Mouse (Mus musculus): ENCODE measurements around the gene Cpn1.

Gene Cpn1

DNA sequence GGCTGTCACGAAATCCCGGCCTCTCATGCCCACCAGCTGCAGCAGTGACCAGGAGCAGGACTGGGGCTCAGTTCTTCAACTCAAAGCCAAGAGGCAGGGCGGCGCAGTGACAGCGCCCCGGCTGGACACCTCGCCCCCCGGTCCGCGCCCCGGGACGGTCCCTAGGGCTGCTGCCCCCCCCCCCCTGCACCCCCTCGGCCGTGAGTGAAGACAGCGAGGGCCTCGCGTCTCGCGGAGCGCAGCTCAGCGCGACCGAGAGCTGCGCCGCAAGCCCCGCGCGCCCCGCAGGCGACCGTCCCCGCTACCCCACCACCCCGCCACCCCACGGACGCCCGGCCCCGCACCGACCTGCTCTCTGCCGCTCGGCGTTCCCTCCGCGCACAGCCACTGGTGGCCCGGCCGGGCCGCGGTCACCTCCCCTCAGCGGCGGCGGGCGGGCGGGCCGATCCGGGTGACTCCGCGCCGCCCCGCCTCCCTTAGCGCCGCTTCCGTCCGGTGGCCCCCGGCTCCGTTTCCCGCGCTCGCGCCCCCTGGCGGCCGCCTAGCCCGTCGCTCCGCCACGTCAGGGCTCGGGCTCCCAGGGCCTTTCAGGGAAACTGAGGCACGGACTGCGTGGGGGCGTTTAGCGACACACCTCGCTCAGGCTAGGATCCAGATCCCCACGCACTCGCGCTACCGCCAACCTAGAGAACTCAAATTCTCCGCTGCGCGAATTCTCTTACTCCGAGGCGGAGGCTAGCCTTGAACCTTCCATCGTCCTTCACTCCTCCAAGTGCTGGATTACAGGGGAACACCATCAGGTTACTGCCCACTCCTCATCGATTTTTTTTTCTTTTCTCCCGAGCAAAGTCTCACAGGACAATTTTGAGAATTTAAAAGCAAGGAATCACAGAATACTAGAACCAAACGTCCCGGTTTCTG lies 46.3 kb downstream of the Cpn1 start, which contains the start of gene Dnmbp:
Gene Dnmbp (minus strand): TSS at position 423 of the 921 bp plus-strand sequence.
- peak; percentile 41 to 43 for DNase-seq (ENCODE audit: low spot score in 2 of 2)

- no peak for DNase-seq (ENCODE audit: low spot score in 2 of 2)
These were observed 47.1 kb downstream of the Cpn1 start for GRCm38 (mm10) chr19:43939171-43939768.

GRCm38 (mm10) chr19:43938355-43938754 lies 48.0 kb downstream of the Cpn1 start:
- no peak for DNase-seq (ENCODE audit: low spot score in 2 of 2)

GRCm38 (mm10) chr19:43930926-43931325 lies 55.4 kb downstream of the Cpn1 start:
- DNase-seq (ENCODE audit: low spot score in 2 of 2): no peak

DNA sequence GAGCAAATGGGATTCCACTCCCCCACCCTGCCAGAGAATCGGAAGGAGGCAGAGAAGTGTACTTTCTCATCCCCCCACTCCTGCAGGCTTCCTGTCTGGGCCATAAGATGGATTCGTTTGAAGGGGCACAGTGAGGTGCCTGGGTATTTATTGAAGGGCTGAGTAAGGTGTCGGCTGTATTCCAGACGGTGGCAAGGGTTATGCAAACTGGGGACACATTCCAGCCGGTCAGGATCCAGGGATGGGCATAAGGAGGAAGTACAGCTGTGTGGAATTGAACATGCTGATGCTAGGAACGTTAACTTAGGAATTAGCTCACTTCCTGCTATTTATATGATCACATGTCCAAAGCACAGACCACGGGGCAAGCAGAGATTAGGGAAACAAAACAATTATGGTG lies 56.0 kb downstream of the Cpn1 start:
- DNase-seq (ENCODE audit: low spot score in 2 of 2): no peak

DNA sequence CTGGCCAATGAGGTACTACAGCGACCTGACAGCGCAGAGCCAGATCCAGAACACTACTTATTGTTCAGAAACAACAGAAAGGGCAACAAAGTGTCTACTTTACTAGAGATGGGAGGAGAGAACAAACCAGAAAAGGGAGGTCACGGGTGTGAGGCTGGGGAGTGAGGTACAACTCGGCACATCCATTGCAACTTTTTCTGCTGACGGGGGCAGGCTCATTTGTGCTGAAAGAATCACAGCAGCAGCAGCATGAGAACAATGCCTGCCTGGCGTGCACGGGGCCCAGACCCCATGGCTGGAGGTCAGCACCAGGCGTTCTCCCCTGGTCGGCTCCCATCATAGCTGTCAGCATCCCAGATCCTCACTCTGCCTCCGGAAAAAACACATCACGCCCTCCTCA lies 56.5 kb downstream of the Cpn1 start:
- DNase-seq (ENCODE audit: low spot score in 2 of 2): no peak

DNA sequence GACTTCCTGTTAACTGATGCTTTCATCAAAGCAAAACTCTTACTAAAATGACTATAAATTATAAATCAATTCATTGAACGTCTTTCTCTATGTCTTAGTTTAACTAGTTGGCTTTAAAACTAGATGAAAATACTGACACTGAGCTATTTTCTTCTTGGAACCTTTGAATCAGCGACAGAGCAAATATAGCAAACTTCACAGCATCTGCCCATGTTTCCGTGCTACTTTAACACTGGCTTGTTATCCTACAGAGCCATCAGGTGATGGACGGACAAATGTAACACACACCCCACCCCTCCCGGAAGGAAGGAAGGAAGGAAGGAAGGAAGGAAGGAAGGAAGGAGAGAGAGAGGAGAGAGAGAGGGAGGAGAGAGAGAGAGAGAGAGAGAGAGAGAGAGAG lies 58.4 kb downstream of the Cpn1 start:
- no peak for DNase-seq (ENCODE audit: low spot score in 2 of 2)

DNA sequence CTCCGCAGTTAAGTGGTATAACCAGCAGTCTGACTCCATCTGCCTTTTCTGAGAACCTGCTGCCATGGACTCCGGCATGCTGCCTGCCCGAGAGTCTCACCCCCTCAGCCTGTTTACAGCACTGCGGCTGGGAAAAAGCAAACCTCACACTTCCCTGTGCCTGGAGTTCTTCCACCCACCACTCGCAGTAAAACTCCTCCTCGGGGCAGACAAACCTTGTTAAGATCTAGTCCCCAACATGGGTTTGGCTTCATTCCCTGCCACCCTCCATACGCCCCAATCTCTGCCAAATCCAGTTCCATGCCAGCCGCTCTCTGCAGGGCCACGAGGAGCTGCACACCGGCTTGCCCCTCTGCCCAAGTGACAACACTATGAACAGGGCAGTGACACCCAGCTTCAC lies 59.3 kb downstream of the Cpn1 start:
- DNase-seq (ENCODE audit: low spot score in 2 of 2): peak; percentile 30 to 58

DNA sequence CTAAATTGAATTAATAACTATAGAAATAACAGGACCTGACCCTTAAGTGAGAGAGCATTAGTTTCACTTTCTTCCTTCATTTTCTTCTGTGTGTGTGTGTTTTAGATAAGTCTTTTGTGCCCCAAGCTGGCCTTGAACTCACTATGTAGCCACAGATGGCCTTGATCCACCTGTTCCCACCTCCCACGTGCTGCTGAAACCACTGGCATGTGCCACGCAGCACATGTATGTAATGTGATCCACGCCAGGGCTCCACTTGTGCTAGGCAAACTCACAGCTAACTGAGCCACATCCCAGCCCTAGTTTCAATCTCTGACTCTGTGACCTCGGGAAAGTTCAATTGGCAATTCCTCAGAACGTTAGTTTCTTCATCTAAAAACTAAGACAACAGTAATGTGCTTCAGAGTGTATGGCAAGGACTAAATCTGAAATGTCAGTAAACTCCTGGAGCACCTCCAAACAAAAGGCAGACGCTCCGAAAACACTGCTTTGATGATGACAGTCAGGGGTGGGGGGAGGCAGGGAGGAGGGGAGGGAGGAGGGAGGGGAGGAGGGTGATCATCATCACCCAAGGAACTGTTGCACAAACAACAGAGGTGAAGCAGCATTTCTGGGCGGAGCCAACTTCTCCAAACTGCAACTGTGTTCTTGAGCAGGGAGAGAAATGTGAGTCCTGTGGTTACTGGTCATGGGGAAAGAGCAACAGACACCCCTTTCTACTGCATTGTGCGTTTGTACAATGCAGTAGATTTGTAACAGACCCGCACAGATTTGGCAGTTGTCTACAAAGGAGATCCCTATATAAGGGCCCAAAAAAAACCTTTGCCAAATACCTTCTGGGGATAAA lies 60.0 kb downstream of the Cpn1 start:
- no peak for DNase-seq (ENCODE audit: low spot score in 2 of 2)

- DNase-seq (ENCODE audit: low spot score in 2 of 2): no peak
These were observed 62.0 kb downstream of the Cpn1 start for GRCm38 (mm10) chr19:43924361-43924760.

GRCm38 (mm10) chr19:43922963-43923362 lies 63.4 kb downstream of the Cpn1 start:
- DNase-seq (ENCODE audit: low spot score in 2 of 2): no peak

DNA sequence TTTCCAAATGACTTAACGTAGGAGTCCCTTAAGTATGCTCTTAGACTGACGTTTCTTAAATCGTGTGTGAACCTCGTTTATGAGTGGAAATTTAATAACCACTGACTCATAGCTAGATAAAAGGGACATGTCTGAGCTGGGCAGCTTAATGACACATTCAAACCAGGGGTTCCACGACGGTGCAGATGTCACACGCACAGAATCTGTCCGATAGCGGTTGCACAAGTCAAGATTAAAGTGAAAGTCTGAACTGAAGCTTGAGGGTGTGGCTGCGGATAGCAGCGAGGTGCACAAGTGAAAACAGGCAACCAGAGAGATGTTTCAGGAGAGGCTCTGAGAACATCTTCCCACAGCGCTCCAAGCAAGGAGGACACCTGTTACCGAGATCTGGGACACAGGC lies 64.9 kb downstream of the Cpn1 start:
- no peak for DNase-seq (ENCODE audit: low spot score in 2 of 2)

- no peak for DNase-seq (ENCODE audit: low spot score in 2 of 2)
These were observed 65.7 kb downstream of the Cpn1 start for GRCm38 (mm10) chr19:43920453-43921300.

DNA sequence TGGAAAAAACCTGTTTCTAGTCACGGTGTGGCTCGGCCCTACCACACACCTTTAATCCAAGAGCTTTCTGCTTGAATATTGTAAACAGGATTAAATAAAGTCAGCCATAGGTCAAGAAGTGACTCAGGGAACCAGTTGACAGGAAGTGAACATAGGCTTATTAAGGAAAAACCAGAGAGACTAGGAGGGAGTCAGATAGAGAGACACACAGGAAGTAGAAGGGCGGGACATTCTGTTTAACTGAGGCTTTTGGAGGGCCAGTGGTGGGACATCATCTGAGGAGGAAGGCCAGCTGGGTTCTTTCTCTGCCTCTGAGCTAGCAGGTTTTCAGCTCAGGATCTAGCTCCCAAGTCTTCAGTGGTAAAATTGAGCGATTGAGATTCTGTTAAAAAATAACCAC lies 66.5 kb downstream of the Cpn1 start:
- DNase-seq (ENCODE audit: low spot score in 2 of 2): no peak

DNA sequence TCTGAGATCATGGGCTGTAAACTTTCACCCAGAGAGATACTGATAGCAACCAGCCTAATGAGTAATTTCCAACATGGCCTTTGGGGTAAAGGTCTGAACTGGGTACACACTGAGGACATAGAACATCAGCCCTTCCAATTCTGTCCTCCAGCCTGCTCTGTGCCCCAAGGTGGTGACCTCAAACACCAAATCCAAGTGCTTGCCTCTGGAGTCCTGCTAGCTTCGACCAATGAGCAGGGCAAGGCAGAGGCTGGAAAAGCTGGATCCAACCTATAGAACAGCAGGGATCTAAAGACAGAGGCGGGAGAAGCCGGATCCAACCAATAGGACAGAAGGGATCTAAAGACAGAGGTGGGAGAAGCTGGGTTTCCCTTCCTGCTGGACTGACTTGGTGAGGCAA lies 67.5 kb downstream of the Cpn1 start:
- DNase-seq (ENCODE audit: low spot score in 2 of 2): no peak

- no peak for DNase-seq (ENCODE audit: low spot score in 2 of 2)
These were observed 68.6 kb downstream of the Cpn1 start for GRCm38 (mm10) chr19:43917763-43918162.

GRCm38 (mm10) chr19:43917406-43917691 lies 69.0 kb downstream of the Cpn1 start:
- DNase-seq (ENCODE audit: low spot score in 2 of 2): no peak

- no peak for DNase-seq (ENCODE audit: low spot score in 2 of 2)
These were observed 69.6 kb downstream of the Cpn1 start for GRCm38 (mm10) chr19:43916586-43917405.

- no peak for DNase-seq (ENCODE audit: low spot score in 2 of 2)
These were observed 70.9 kb downstream of the Cpn1 start for GRCm38 (mm10) chr19:43915431-43915830.

DNA sequence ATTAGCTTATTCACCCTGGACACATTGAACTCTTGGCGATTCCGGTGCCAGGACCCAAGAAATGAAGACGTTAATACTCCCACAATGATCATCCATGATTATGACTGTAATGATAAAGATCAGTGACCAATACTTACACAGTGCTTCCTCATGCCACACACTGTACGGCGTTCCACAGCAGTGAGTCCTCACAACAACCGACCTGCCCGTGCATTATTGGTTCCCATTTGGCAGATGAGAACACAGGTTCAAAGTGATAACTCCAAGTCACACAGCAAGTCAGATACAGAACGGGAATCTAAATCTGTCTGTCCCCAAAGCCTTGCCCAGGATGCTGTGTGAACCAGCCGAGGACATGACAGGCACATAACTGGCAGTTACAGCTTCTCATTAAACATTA lies 71.4 kb downstream of the Cpn1 start:
- DNase-seq (ENCODE audit: low spot score in 2 of 2): no peak
